Mouse (Mus musculus) forebrain, postnatal 0 days (tissue): ENCODE results near the gene Serping1. TPM values are rescaled to one million over a fixed set of nuclear protein-coding genes. Genes with fewer than 3 reads are reported as not detected.

Experiments used
- ATAC-seq: fragments of 200-750 bp; cut with Nextera tagmentation; 2 replicates; pipeline ENCODE4 v1.8.0; 2017; ENCODE audit warnings: mild to moderate bottlenecking, moderate library complexity
- DNase-seq: peaks from one replicate; pipeline ENCODE4 v3.0.0-alpha.2; 2015
- H3K27ac ChIP-seq: fragments of 300-500 bp; sonication (generic); 2 replicates; pipeline ENCODE4 v1.5.1; 2014; ENCODE audit warnings: low read depth, mild to moderate bottlenecking, antibody characterized with exemption, low read length, moderate library complexity, mixed read lengths
- H3K27me3 ChIP-seq: fragments of 300-500 bp; sonication (generic); 2 replicates; pipeline ENCODE4 v1.6.1; 2014; ENCODE audit warnings: mild to moderate bottlenecking, low read length, mixed read lengths; ENCODE audit not compliant: insufficient read depth
- H3K36me3 ChIP-seq: fragments of 300-500 bp; sonication (generic); 2 replicates; pipeline ENCODE4 v1.6.1; 2014; ENCODE audit warnings: mild to moderate bottlenecking, moderate library complexity; ENCODE audit not compliant: insufficient read depth
- H3K4me1 ChIP-seq: fragments of 300-500 bp; sonication (generic); 2 replicates; pipeline ENCODE4 v1.6.1; 2014; ENCODE audit warnings: antibody characterized with exemption; ENCODE audit not compliant: insufficient read depth
- H3K4me2 ChIP-seq: fragments of 300-500 bp; sonication (generic); 2 replicates; pipeline ENCODE4 v1.6.1; 2014; ENCODE audit warnings: low read depth, mild to moderate bottlenecking, moderate library complexity
- H3K4me3 ChIP-seq: fragments of 300-500 bp; sonication (generic); 2 replicates; pipeline ENCODE4 v1.5.1; 2014; ENCODE audit warnings: low read depth, low read length, mixed read lengths
- H3K9ac ChIP-seq: fragments of 300-500 bp; sonication (generic); 2 replicates; pipeline ENCODE4 v1.6.1; 2014; ENCODE audit warnings: mild to moderate bottlenecking
- H3K9me3 ChIP-seq: fragments of 300-500 bp; sonication (generic); 2 replicates; pipeline ENCODE4 v1.6.1; 2016; ENCODE audit warnings: low read length
- CTCF ChIP-seq: sonication (generic); IDR thresholded peaks from 2 replicates; pipeline ENCODE4 v1.5.1; 2016; ENCODE audit warnings: antibody characterized with exemption, control low read depth, low read depth
- WGBS: fragments of 180-500 bp; shearing (Covaris S2); extraction: QIAGEN DNeasy Blood & Tissue Kit; methylation state at CpG from one replicate; pipeline ENCODE4 v1.1.7; 2014; 5-methylcytosine and 5-hydroxymethylcytosine counted together
- microRNA counts: library from miRNA; unstranded; fragments of <30 nt; microRNA quantifications from one replicate; lab custom pipeline; 2015
- microRNA-seq, 2 experiments: library from miRNA; unstranded; fragments of <30 nt; microRNA quantifications; one replicate each; pipeline ENCODE4; 2016
- polyA plus RNA-seq: library from polyadenylated mRNA; unstranded; fragments of >200 nt; fragmentation: Nextera tagmentation; extraction: Ambion mirVana; gene quantifications from 2 replicates; pipeline ENCODE4 v1.2.1, GENCODE M21; 2015
- total RNA-seq: library from RNA; depleted of rRNA; stranded (reverse); fragments of >200 nt; gene quantifications from 2 replicates; pipeline ENCODE4 v1.2.3, GENCODE M21; 2014; rRNA removed

Serping1 gene
- total and polyA plus RNA-seq, 2 experiments from 2014 or later: 19.2 to 24.8 TPM

DNA sequence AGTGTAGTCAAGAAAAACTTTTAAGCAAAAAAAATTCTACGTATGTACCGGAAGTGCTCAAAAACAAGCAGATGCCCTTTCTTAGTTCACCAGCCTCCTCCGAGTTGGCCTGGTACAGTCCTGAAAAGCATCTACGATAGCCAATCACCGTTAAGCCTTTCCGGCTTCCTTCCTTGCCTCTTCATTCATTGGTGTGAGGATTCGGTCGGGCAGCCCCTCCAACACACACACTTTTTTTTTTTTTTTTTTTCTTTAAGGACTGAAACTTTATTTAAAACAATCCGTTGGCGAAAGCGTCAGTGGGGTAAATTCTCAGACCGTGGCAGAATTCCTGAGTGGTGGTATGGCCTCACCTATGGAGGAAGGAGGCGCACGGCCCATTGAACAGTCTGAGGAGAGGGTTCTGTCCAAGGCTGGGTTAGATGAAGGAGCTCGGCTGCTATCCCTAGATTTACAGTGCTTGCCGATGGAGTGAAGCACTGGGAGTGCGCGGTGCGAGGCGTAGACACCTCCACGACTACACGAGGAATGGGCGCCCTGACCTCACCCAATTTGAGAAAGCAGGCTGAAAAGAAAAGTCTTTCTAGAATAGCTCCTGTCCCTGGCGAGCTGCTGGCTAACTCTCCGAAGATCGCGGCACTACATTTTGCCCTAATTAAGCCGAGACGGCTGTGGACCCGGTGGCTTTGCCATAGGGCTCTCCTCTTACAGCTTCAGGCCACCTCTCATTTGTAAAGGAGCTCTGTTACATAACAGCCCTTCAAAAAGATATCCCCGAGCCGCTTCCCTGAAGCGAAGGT lies 59.5 kb downstream of the Serping1 start:
- Histone ChIP-seq H3K27ac (peak overlapping the region; percentile 97), H3K36me3 (no peaks in the 10 kb centered on the region), H3K4me3 (peak overlapping the region; percentile 94), H3K4me2 (peak overlapping the region; percentile 69), H3K27me3 (no peaks in the 10 kb centered on the region), H3K9ac (peak overlapping the region; percentile 59), H3K9me3 (no peaks in the 10 kb centered on the region), H3K4me1 (peaks cover 6% of the 10 kb centered on the region; the same call in 1 of the 2 replicates)
- no peak for TF ChIP-seq CTCF
- DNase-seq: no peak
- WGBS: under 1% methylated on average over 33 of the region's 33 CpGs
- ATAC-seq: peak; percentile 95

MicroRNA genes within 50 kb of the gene (microRNA counts, 519-probe panel; counts per million panel counts)
- microRNA mmu-miR-130a (lab: Ali Mortazavi, UCI): 7,370 counts per million, percentile 94 among the panel's probes with 10 or more counts

Small RNAs within 50 kb of the gene (microRNA-seq; reads per million reads assigned to microRNA genes)
- gene Mir130a: 19,535 to 24,895 reads per million in 2 experiments

Other genes with a start within 250 kb of the Serping1 start
- 86.2 and 87.7 TPM in 2 replicates for gene Ctnnd1, start 124.7 kb downstream of the Serping1 start, total RNA-seq
- gene Ctnnd1, start 124.7 kb downstream of the Serping1 start, polyA plus RNA-seq: 15.7 and 18.1 TPM in 2 replicates
- 0.10 TPM in 1 of 2 replicates, not detected in the other for gene Btbd18, start 116.4 kb downstream of the Serping1 start, total RNA-seq
- 0.13 and 0.25 TPM in 2 replicates for gene Btbd18, start 116.4 kb downstream of the Serping1 start, polyA plus RNA-seq
- 194 and 244 TPM in 2 replicates for gene Selenoh, start 104.7 kb downstream of the Serping1 start, total RNA-seq
- 228 and 259 TPM in 2 replicates for gene Selenoh, start 104.7 kb downstream of the Serping1 start, polyA plus RNA-seq
- not detected in 2 replicates for gene Gm28635, start 97.4 kb downstream of the Serping1 start, total RNA-seq
- not detected in 2 replicates for gene Gm28635, start 97.4 kb downstream of the Serping1 start, polyA plus RNA-seq
- 46.8 and 47.5 TPM in 2 replicates for gene Med19, start 97.0 kb downstream of the Serping1 start, total RNA-seq
- 45.8 and 48.7 TPM in 2 replicates for gene Med19, start 97.0 kb downstream of the Serping1 start, polyA plus RNA-seq
- 115 and 130 TPM in 2 replicates for gene Tmx2, start 96.3 kb downstream of the Serping1 start, total RNA-seq
- gene Tmx2, start 96.3 kb downstream of the Serping1 start, polyA plus RNA-seq: 206 and 248 TPM in 2 replicates
- gene Zdhhc5, start 60.3 kb downstream of the Serping1 start, total RNA-seq: 22.9 and 27.5 TPM in 2 replicates
- gene Zdhhc5, start 60.3 kb downstream of the Serping1 start, polyA plus RNA-seq: 13.1 TPM in 2 replicates
- gene Clp1, start 48.1 kb downstream of the Serping1 start, total RNA-seq: 13.2 and 18.7 TPM in 2 replicates
- 15.6 and 15.8 TPM in 2 replicates for gene Clp1, start 48.1 kb downstream of the Serping1 start, polyA plus RNA-seq
- gene Ypel4, start 41.4 kb downstream of the Serping1 start, total RNA-seq: 14.8 and 15.0 TPM in 2 replicates
- 7.4 and 9.3 TPM in 2 replicates for gene Ypel4, start 41.4 kb downstream of the Serping1 start, polyA plus RNA-seq
- gene Gm19426, start 31.8 kb downstream of the Serping1 start, total RNA-seq: 2.2 and 3.0 TPM in 2 replicates
- 2.2 and 2.6 TPM in 2 replicates for gene Gm19426, start 31.8 kb downstream of the Serping1 start, polyA plus RNA-seq
- 14.8 and 15.1 TPM in 2 replicates for gene Ube2l6, start 23.4 kb upstream of the Serping1 start, total RNA-seq
- 14.9 and 18.1 TPM in 2 replicates for gene Ube2l6, start 23.4 kb upstream of the Serping1 start, polyA plus RNA-seq
- gene Smtnl1, start 47.2 kb upstream of the Serping1 start, total RNA-seq: 0.29 TPM in 1 of 2 replicates, not detected in the other
- gene Smtnl1, start 47.2 kb upstream of the Serping1 start, polyA plus RNA-seq: 0.17 TPM in 1 of 2 replicates, not detected in the other
- gene Timm10, start 51.6 kb upstream of the Serping1 start, total RNA-seq: 67.3 and 74.6 TPM in 2 replicates
- 97.7 and 116 TPM in 2 replicates for gene Timm10, start 51.6 kb upstream of the Serping1 start, polyA plus RNA-seq
- 0.92 and 3.0 TPM in 2 replicates for gene Slc43a1, start 63.4 kb upstream of the Serping1 start, total RNA-seq
- 0.91 and 0.94 TPM in 2 replicates for gene Slc43a1, start 63.4 kb upstream of the Serping1 start, polyA plus RNA-seq
- 17.7 and 23.7 TPM in 2 replicates for gene Rtn4rl2, start 111.3 kb upstream of the Serping1 start, total RNA-seq
- 25.8 and 26.1 TPM in 2 replicates for gene Rtn4rl2, start 111.3 kb upstream of the Serping1 start, polyA plus RNA-seq
- gene Slc43a3, start 161.1 kb upstream of the Serping1 start, total RNA-seq: 2.2 and 7.6 TPM in 2 replicates
- gene Slc43a3, start 161.1 kb upstream of the Serping1 start, polyA plus RNA-seq: 3.5 and 3.8 TPM in 2 replicates
- not detected in 2 replicates for gene Prg2, start 205.0 kb upstream of the Serping1 start, total RNA-seq
- not detected in 2 replicates for gene Prg2, start 205.0 kb upstream of the Serping1 start, polyA plus RNA-seq
- not detected in 2 replicates for gene Prg3, start 212.8 kb upstream of the Serping1 start, total RNA-seq
- not detected in 2 replicates for gene Prg3, start 212.8 kb upstream of the Serping1 start, polyA plus RNA-seq